ENCODE assay signal across 14 mouse cellular contexts in genomic region chr9:16440638-16441037, GRCm38 (mm10).
DNase-seq lines count a peak whose midpoint lies in the region; ATAC-seq lines count a peak whose summit lies in the region.
"Had no signal": no experiment of that assay in that cellular context is flagged by ENCODE, and none has a peak within 500 bp of the region (broad histone marks: within the 10 kb centered on the region; RNA-seq: fewer than 3 reads in every experiment).

No protein-coding gene starts in this region.

- H3K9ac ChIP-seq in heart, embryonic 15.5 days: no peak overlapping the region
- no peak overlapping the region for H3K9ac ChIP-seq in hindbrain, embryonic 12.5 days
- H3K9ac ChIP-seq in neural tube, embryonic 13.5 days: 0 out of 2 replicates have a peak overlapping the region, but pooled peaks have one; percentile 18
- H3K9ac ChIP-seq: lung, embryonic 14.5 days had no signal

- no peaks in the 10 kb centered on the region for H3K27me3 ChIP-seq in heart, embryonic 15.5 days
- no peaks in the 10 kb centered on the region for H3K27me3 ChIP-seq in hindbrain, embryonic 12.5 days
- no peaks in the 10 kb centered on the region for H3K27me3 ChIP-seq in midbrain, embryonic 10.5 days (ENCODE audit: low read depth, poor library complexity, severe bottlenecking)
- H3K27me3 ChIP-seq in neural tube, embryonic 13.5 days: no peaks in the 10 kb centered on the region

- peaks cover 26% of the 10 kb centered on the region for H3K4me1 ChIP-seq in heart, embryonic 15.5 days (replicated peaks)
- peaks cover 53% of the 10 kb centered on the region for H3K4me1 ChIP-seq in hindbrain, embryonic 12.5 days
- peaks cover 69% of the 10 kb centered on the region for H3K4me1 ChIP-seq in midbrain, embryonic 10.5 days
- H3K4me1 ChIP-seq in neural tube, embryonic 13.5 days (replicated peaks): peaks cover 72% of the 10 kb centered on the region

- no peak overlapping the region for H3K4me2 ChIP-seq in heart, embryonic 15.5 days
- H3K4me2 ChIP-seq in hindbrain, embryonic 12.5 days (replicated peaks): peak overlapping the region; percentile 27
- H3K4me2 ChIP-seq in neural tube, embryonic 13.5 days: peak overlapping the region; percentile 27
- H3K4me2 ChIP-seq: lung, embryonic 14.5 days had no signal

- no peaks in the 10 kb centered on the region for H3K36me3 ChIP-seq in heart, embryonic 15.5 days
- H3K36me3 ChIP-seq in hindbrain, embryonic 12.5 days: no peaks in the 10 kb centered on the region
- H3K36me3 ChIP-seq in midbrain, embryonic 10.5 days: no peaks in the 10 kb centered on the region
- no peaks in the 10 kb centered on the region for H3K36me3 ChIP-seq in neural tube, embryonic 13.5 days

- ATAC-seq in heart, embryonic 15.5 days (replicated peaks; ENCODE audit: insufficient number of reproducible peaks, insufficient read depth, low FRiP score, low read depth): no peak
- no peak for ATAC-seq in hindbrain, embryonic 12.5 days (ENCODE audit: low FRiP score)
- no peak for ATAC-seq in neural tube, embryonic 13.5 days (ENCODE audit: low read depth)
- ATAC-seq: CD4-positive, CD25-positive, alpha-beta regulatory T cell, adult 4 months had no signal

- no peak overlapping the region for H3K4me3 ChIP-seq in heart, embryonic 15.5 days
- H3K4me3 ChIP-seq in hindbrain, embryonic 12.5 days: no peak overlapping the region
- no peak overlapping the region for H3K4me3 ChIP-seq in midbrain, embryonic 10.5 days
- H3K4me3 ChIP-seq in neural tube, embryonic 13.5 days: no peak overlapping the region

- peak overlapping the region; percentile 11; the same call in 1 of the 2 replicates for H3K27ac ChIP-seq in heart, embryonic 15.5 days
- H3K27ac ChIP-seq in hindbrain, embryonic 12.5 days: peak overlapping the region; percentile 72
- peak overlapping the region; percentile 77 for H3K27ac ChIP-seq in midbrain, embryonic 10.5 days (replicated peaks)
- H3K27ac ChIP-seq in neural tube, embryonic 13.5 days (replicated peaks): peak overlapping the region; percentile 73

- no peaks in the 10 kb centered on the region for H3K9me3 ChIP-seq in heart, embryonic 15.5 days (replicated peaks)
- no peaks in the 10 kb centered on the region for H3K9me3 ChIP-seq in hindbrain, embryonic 12.5 days (replicated peaks)
- H3K9me3 ChIP-seq in midbrain, embryonic 10.5 days (replicated peaks): no peaks in the 10 kb centered on the region
- H3K9me3 ChIP-seq in neural tube, embryonic 13.5 days: no peaks in the 10 kb centered on the region

- intact Hi-C loops in heart, postnatal 25 days (cut with DNase I): no loop called here

- WGBS in heart, embryonic 15.5 days: 65% methylated on average over 6 of the region's 6 CpGs
- 28% methylated on average over 6 of the region's 6 CpGs for WGBS in hindbrain, embryonic 12.5 days
- WGBS in midbrain, embryonic 10.5 days: 57% methylated on average over 6 of the region's 6 CpGs
- 29% methylated on average over 6 of the region's 6 CpGs for WGBS in neural tube, embryonic 13.5 days

- no peak for DNase-seq in heart, postnatal 25 days (ENCODE audit: low spot score)
- no peak for DNase-seq in midbrain, embryonic 10.5 days (ENCODE audit: low spot score)
- no peak for DNase-seq in urinary bladder, adult 18-20 months (ENCODE audit: low spot score in 2 of 2)
- DNase-seq in thymus, postnatal 0 days (ENCODE audit: low spot score): no peak
- DNase-seq in right cerebral cortex, postnatal 36 days (ENCODE audit: low spot score in 2 of 2): no peak
- DNase-seq: adrenal gland, postnatal 10 days; cerebellum, adult 9-10 months; kidney, adult 8-10 months; thymus, postnatal 14 days had no signal

Comparison
In these comparisons a context has a peak if more than half of its experiments do, and no peak if none do; other contexts are left out.
1. H3K27ac ChIP-seq: peak in every context shown above with its lines; median percentile 77 in midbrain, embryonic 10.5 days; 73 in neural tube, embryonic 13.5 days; 72 in hindbrain, embryonic 12.5 days; 11 in heart, embryonic 15.5 days.